Mouse (Mus musculus): ENCODE results near the gene Ly75. TPM values are rescaled to one million over a fixed set of nuclear protein-coding genes. Genes with fewer than 3 reads are reported as not detected.

Ly75 gene
- total and polyA plus RNA-seq, 3 experiments: 1.1 to 2.2 TPM; not detected in 1

GRCm38 (mm10) chr2:60283751-60284466, 99.2 kb downstream of the Ly75 start:
- no peaks in the 10 kb centered on the region; a peak in 1 of 4 replicates for H3K27me3 ChIP-seq (ENCODE audit: control insufficient read depth in 1 of 2, insufficient read depth in 2 of 2, low read length in 2 of 2)
- TF ChIP-seq SIN3A (IDR thresholded peaks at IDR 0.05; ENCODE audit: low read length): no peak
- peak; percentile 16; the same call in 1 of the 2 replicates for TF ChIP-seq MXI1 (IDR thresholded peaks at IDR 0.05; ENCODE audit: low read depth, low read length)
- no peak for TF ChIP-seq NRF1 (IDR thresholded peaks at IDR 0.05; ENCODE audit: insufficient read depth, low read depth, low read length, poor library complexity, severe bottlenecking)
- TF ChIP-seq KAT2A (conservative IDR thresholded peaks at IDR 0.05; ENCODE audit: low read depth, low read length): no peak
- TF ChIP-seq SMC3 (IDR thresholded peaks at IDR 0.05; ENCODE audit: low read depth, low read length): no peak
- TF ChIP-seq MYB (IDR thresholded peaks at IDR 0.05; ENCODE audit: low read depth, low read length): no peak
- no peak for TF ChIP-seq MAX (IDR thresholded peaks at IDR 0.05; ENCODE audit: low read length)
- H3K9me3 ChIP-seq (replicated peaks; ENCODE audit: insufficient read depth, low read length): no peaks in the 10 kb centered on the region
- peak; percentile 58 for DNase-seq (ENCODE audit: low read depth, low spot score)
- peak overlapping the region; percentile 55 to 57 for H3K4me3 ChIP-seq (ENCODE audit: control insufficient read depth in 1 of 2, insufficient read depth in 1 of 2, low read depth in 2 of 2, low read length in 2 of 2)
- peaks cover 0 to 15% of the 10 kb centered on the region in 2 experiments; a peak in 2 of 4 replicates for H3K36me3 ChIP-seq (ENCODE audit: control insufficient read depth in 1 of 2, insufficient read depth in 2 of 2, low read length in 2 of 2)
- H3K4me1 ChIP-seq (ENCODE audit: control insufficient read depth in 1 of 2, insufficient read depth in 2 of 2, low read length in 2 of 2): peaks cover 0 to 23% of the 10 kb centered on the region in 2 experiments; a peak in 2 of 4 replicates
- H3K79me2 ChIP-seq (ENCODE audit: control insufficient read depth, insufficient read depth, low read length, poor library complexity): no peaks in the 10 kb centered on the region
- peak overlapping the region; percentile 56 for H3K9ac ChIP-seq (ENCODE audit: control insufficient read depth, low read depth, low read length, poor library complexity, severe bottlenecking)
- no peak overlapping the region for H3K27ac ChIP-seq (ENCODE audit: control insufficient read depth, low read depth, low read length)

- H3K27ac ChIP-seq (ENCODE audit: control insufficient read depth, low read depth, low read length): no peak overlapping the region
These were observed 99.8 kb downstream of the Ly75 start for GRCm38 (mm10) chr2:60283208-60283750.

More at GRCm38 (mm10) chr2:60283208-60283750, 99.8 kb downstream of the Ly75 start:
- Histone ChIP-seq H3K27me3 (ENCODE audit: control insufficient read depth in 1 of 2, insufficient read depth in 2 of 2, low read length in 2 of 2) (no peaks in the 10 kb centered on the region; a peak in 1 of 4 replicates), H3K4me3 (ENCODE audit: control insufficient read depth in 1 of 2, insufficient read depth in 1 of 2, low read depth in 2 of 2, low read length in 2 of 2) (peak overlapping the region; percentile 55 to 57; a peak in 3 of 4 replicates), H3K79me2 (ENCODE audit: control insufficient read depth, insufficient read depth, low read length, poor library complexity) (no peaks in the 10 kb centered on the region), H3K9me3 (replicated peaks; ENCODE audit: insufficient read depth, low read length) (no peaks in the 10 kb centered on the region), H3K9ac (ENCODE audit: control insufficient read depth, low read depth, low read length, poor library complexity, severe bottlenecking) (peak overlapping the region; percentile 56), H3K4me1 (ENCODE audit: control insufficient read depth in 1 of 2, insufficient read depth in 2 of 2, low read length in 2 of 2) (peaks cover 0 to 18% of the 10 kb centered on the region in 2 experiments; a peak in 2 of 4 replicates), H3K36me3 (ENCODE audit: control insufficient read depth in 1 of 2, insufficient read depth in 2 of 2, low read length in 2 of 2) (peaks cover 0 to 11% of the 10 kb centered on the region in 2 experiments; a peak in 2 of 4 replicates)
- DNase-seq (ENCODE audit: low read depth, low spot score): no peak
- TF ChIP-seq TBP (IDR thresholded peaks at IDR 0.05; ENCODE audit: low read depth, low read length) (no peak), ELF1 (IDR thresholded peaks at IDR 0.05; ENCODE audit: low read depth, low read length) (no peak), MAX (IDR thresholded peaks at IDR 0.05; ENCODE audit: low read length) (no peak), POLR2AphosphoS2 (IDR thresholded peaks at IDR 0.05; ENCODE audit: low read length) (no peak), MAFK (IDR thresholded peaks at IDR 0.05; ENCODE audit: borderline replicate concordance, low read depth, low read length) (no peak), EP300 (IDR thresholded peaks at IDR 0.05; ENCODE audit: low read depth in 1 of 2, low read length in 2 of 2) (no peak), POLR2AphosphoS5 (IDR thresholded peaks at IDR 0.05; ENCODE audit: borderline replicate concordance, low read depth, low read length) (no peak), MAZ (IDR thresholded peaks at IDR 0.05; ENCODE audit: low read depth, low read length) (no peak), TAL1 (IDR thresholded peaks at IDR 0.05; ENCODE audit: low read length) (no peak), SIN3A (IDR thresholded peaks at IDR 0.05; ENCODE audit: low read length) (no peak), MYC (IDR thresholded peaks at IDR 0.05; ENCODE audit: low read depth, low read length) (no peak), MXI1 (IDR thresholded peaks at IDR 0.05; ENCODE audit: low read depth, low read length) (no peak), ZKSCAN1 (IDR thresholded peaks at IDR 0.05; ENCODE audit: low read depth, low read length) (no peak), MYB (IDR thresholded peaks at IDR 0.05; ENCODE audit: low read depth, low read length) (no peak), ETS1 (IDR thresholded peaks at IDR 0.05; ENCODE audit: low read depth, low read length) (no peak), USF1 (IDR thresholded peaks at IDR 0.05; ENCODE audit: low read depth, low read length) (no peak), KAT2A (conservative IDR thresholded peaks at IDR 0.05; ENCODE audit: low read depth, low read length) (no peak)

Measured in MEL (cell line).